Mouse (Mus musculus) hindbrain, embryonic 11.5 days (tissue): ENCODE data around the gene Zfp383. TPM values are rescaled to one million over a fixed set of nuclear protein-coding genes. Genes with fewer than 3 reads are reported as not detected.
"Not testable (repeated sequence)": the region's sequence is repeated elsewhere in the genome, so short reads cannot be mapped to it uniquely, and the experiment has no call there.

Source experiments
- ATAC-seq: fragments of 200-750 bp; cut with Nextera tagmentation; 2 replicates; pipeline ENCODE4 v1.8.0; 2017; ENCODE audit warnings: mild to moderate bottlenecking, moderate TSS enrichment, moderate library complexity; ENCODE audit not compliant: low FRiP score
- DNase-seq: peaks from one replicate; pipeline ENCODE4 v3.0.0-alpha.2; 2015; ENCODE audit warnings: low spot score
- H3K27ac ChIP-seq: fragments of 300-500 bp; sonication (generic); 2 replicates; pipeline ENCODE4 v1.5.1; 2014; ENCODE audit warnings: mild to moderate bottlenecking, low read depth, low read length
- H3K27me3 ChIP-seq: fragments of 300-500 bp; sonication (generic); 2 replicates; pipeline ENCODE4 v1.6.1; 2014; ENCODE audit warnings: mild to moderate bottlenecking, low read length, moderate library complexity, mixed read lengths; ENCODE audit not compliant: control insufficient read depth, insufficient read depth
- H3K36me3 ChIP-seq: fragments of 300-500 bp; sonication (generic); 2 replicates; pipeline ENCODE4 v1.6.1; 2014; ENCODE audit warnings: mild to moderate bottlenecking, low read length, moderate library complexity, mixed read lengths; ENCODE audit not compliant: control insufficient read depth, insufficient read depth
- H3K4me1 ChIP-seq: fragments of 300-500 bp; sonication (generic); replicated peaks from 2 replicates; pipeline ENCODE4 v1.6.1; 2014; ENCODE audit warnings: low read length, mixed read lengths; ENCODE audit not compliant: control insufficient read depth, insufficient read depth
- H3K4me2 ChIP-seq: fragments of 300-500 bp; sonication (generic); replicated peaks from 2 replicates; pipeline ENCODE4 v1.6.1; 2014; ENCODE audit warnings: mild to moderate bottlenecking, low read depth, low read length
- H3K4me3 ChIP-seq: fragments of 300-500 bp; sonication (generic); 2 replicates; pipeline ENCODE4 v1.5.1; 2014; ENCODE audit warnings: low read depth, low read length
- H3K9ac ChIP-seq: fragments of 300-500 bp; sonication (generic); 2 replicates; pipeline ENCODE4 v1.6.1; 2014; ENCODE audit warnings: low read depth, low read length
- H3K9me3 ChIP-seq: fragments of 300-500 bp; sonication (generic); 2 replicates; pipeline ENCODE4 v1.6.1; 2016; ENCODE audit warnings: low read length; ENCODE audit not compliant: control insufficient read depth
- WGBS: fragments of 180-500 bp; shearing (Covaris S2); extraction: QIAGEN DNeasy Blood & Tissue Kit; methylation state at CpG from one replicate; pipeline ENCODE4 v1.1.7; 2014; 5-methylcytosine and 5-hydroxymethylcytosine counted together
- polyA plus RNA-seq: library from polyadenylated mRNA; unstranded; fragments of >200 nt; fragmentation: Nextera tagmentation; extraction: Ambion mirVana; gene quantifications from 2 replicates; pipeline ENCODE4 v1.2.1, GENCODE M21; 2014

Zfp383 gene
- polyA plus RNA-seq = 8.2 and 8.8 TPM in 2 replicates

- H3K9me3 ChIP-seq = no peaks in the 10 kb centered on the region
- peak within 1 kb of the TSS; percentile 55 for H3K4me2 ChIP-seq
- WGBS = under 1% methylated on average over 33 of the region's 33 CpGs
- ATAC-seq (peak; percentile 85), DNase-seq (peak; percentile 95)
- peak within 1 kb of the TSS; percentile 60 for H3K9ac ChIP-seq
- peak within 1 kb of the TSS; percentile 98 for H3K27ac ChIP-seq
- H3K27me3 ChIP-seq = no peaks in the 10 kb centered on the region
- H3K4me1 ChIP-seq = peaks cover 4% of the 10 kb centered on the region; the same call in 1 of the 2 replicates
- peak within 1 kb of the TSS; percentile 55 for H3K4me3 ChIP-seq
- peaks cover 10% of the 10 kb centered on the region; the same call in 1 of the 2 replicates for H3K36me3 ChIP-seq
Measured at GRCm38 (mm10) chr7:29908130-29908950, at the start of gene Zfp383. Gene Zfp383, plus strand, starts transcription at chr7:29908223.

- Histone ChIP-seq H3K27me3 (no peaks in the 10 kb centered on the region), H3K4me1 (no peaks in the 10 kb centered on the region; the same call in 1 of the 2 replicates), H3K4me3 (peak within 1 kb of the TSS; percentile 50), H3K36me3 (no peaks in the 10 kb centered on the region), H3K9me3 (no peaks in the 10 kb centered on the region), H3K4me2 (peak within 1 kb of the TSS; percentile 54), H3K27ac (0 out of 2 replicates have a peak within 1 kb of the TSS, but pooled peaks have one; percentile 37), H3K9ac (peak within 1 kb of the TSS; percentile 60)
- ATAC-seq = peak; percentile 97
- DNase-seq = peak; percentile 86
- WGBS = 9% methylated on average over 31 of the region's 32 CpGs
Measured at GRCm38 (mm10) chr7:29859532-29860517, 48.2 kb upstream of the Zfp383 start, which contains the start of gene Zfp420. Gene Zfp420, plus strand, starts transcription at chr7:29859979.

- H3K27ac ChIP-seq = no peak overlapping the region
- no peaks in the 10 kb centered on the region for H3K27me3 ChIP-seq
- H3K4me2 ChIP-seq = no peak overlapping the region
- H3K9me3 ChIP-seq = no peaks in the 10 kb centered on the region
- no peaks in the 10 kb centered on the region for H3K36me3 ChIP-seq
- DNase-seq = peak; percentile 1
- ATAC-seq = no peak
- WGBS = 89% methylated on average over 7 of the region's 7 CpGs
- no peaks in the 10 kb centered on the region; the same call in 1 of the 2 replicates for H3K4me1 ChIP-seq
- H3K4me3 ChIP-seq = no peak overlapping the region
- no peak overlapping the region for H3K9ac ChIP-seq
Measured at GRCm38 (mm10) chr7:29861660-29862059, 46.4 kb upstream of the Zfp383 start.

GRCm38 (mm10) chr7:29874256-29874655 is 33.8 kb upstream of the Zfp383 start:
- H3K27me3 ChIP-seq = no peaks in the 10 kb centered on the region
- H3K9me3 ChIP-seq = peaks cover 15% of the 10 kb centered on the region; the same call in 1 of the 2 replicates
- 94% methylated on average over 10 of the region's 10 CpGs for WGBS
- no peak overlapping the region for H3K27ac ChIP-seq
- DNase-seq = no peak
- no peaks in the 10 kb centered on the region for H3K4me1 ChIP-seq
- H3K4me3 ChIP-seq = no peak overlapping the region
- H3K9ac ChIP-seq = no peak overlapping the region
- no peak for ATAC-seq
- H3K36me3 ChIP-seq = peaks cover 21% of the 10 kb centered on the region
- no peak overlapping the region for H3K4me2 ChIP-seq

GRCm38 (mm10) chr7:29877561-29877960 is 30.5 kb upstream of the Zfp383 start:
- H3K27me3 ChIP-seq, H3K27ac ChIP-seq, DNase-seq, H3K9ac ChIP-seq, H3K4me1 ChIP-seq, ATAC-seq, H3K4me3 ChIP-seq, H3K4me2 ChIP-seq: not testable (repeated sequence)
- 90% methylated on average over 9 of the region's 9 CpGs for WGBS
- Histone ChIP-seq H3K36me3 (peaks cover 21% of the 10 kb centered on the region), H3K9me3 (peaks cover 12% of the 10 kb centered on the region; the same call in 1 of the 2 replicates)

- no peak overlapping the region for H3K27ac ChIP-seq
- DNase-seq (no peak), ATAC-seq (no peak)
- no peak overlapping the region for H3K4me3 ChIP-seq
- peaks cover 7% of the 10 kb centered on the region; the same call in 1 of the 2 replicates for H3K9me3 ChIP-seq
- H3K4me2 ChIP-seq = no peak overlapping the region
- H3K27me3 ChIP-seq = no peaks in the 10 kb centered on the region
- no peak overlapping the region for H3K9ac ChIP-seq
- 83% methylated on average over 7 of the region's 7 CpGs for WGBS
- H3K4me1 ChIP-seq = no peaks in the 10 kb centered on the region
- peaks cover 12% of the 10 kb centered on the region for H3K36me3 ChIP-seq
Measured at GRCm38 (mm10) chr7:29880056-29880455, 28.0 kb upstream of the Zfp383 start.

- H3K9ac ChIP-seq = no peak overlapping the region
- no peaks in the 10 kb centered on the region for H3K27me3 ChIP-seq
- H3K9me3 ChIP-seq = no peaks in the 10 kb centered on the region
- H3K4me3 ChIP-seq = no peak overlapping the region
- 0 out of 2 replicates have a peak, but pooled peaks cover 4% of the 10 kb centered on the region for H3K36me3 ChIP-seq
- DNase-seq = no peak
- H3K4me1 ChIP-seq = no peaks in the 10 kb centered on the region
- no peak for ATAC-seq
- 93% methylated on average over 7 of the region's 7 CpGs for WGBS
- H3K27ac ChIP-seq = no peak overlapping the region
- H3K4me2 ChIP-seq = no peak overlapping the region
Measured at GRCm38 (mm10) chr7:29880916-29881315, 27.1 kb upstream of the Zfp383 start.

GRCm38 (mm10) chr7:29890501-29890900 is 17.5 kb upstream of the Zfp383 start:
- no peak overlapping the region for H3K9ac ChIP-seq
- WGBS = 93% methylated on average over 7 of the region's 7 CpGs
- H3K36me3 ChIP-seq = peaks cover 35% of the 10 kb centered on the region
- no peaks in the 10 kb centered on the region for H3K27me3 ChIP-seq
- H3K9me3 ChIP-seq = peaks cover 23% of the 10 kb centered on the region
- H3K4me3 ChIP-seq = no peak overlapping the region
- DNase-seq (no peak), ATAC-seq (no peak)
- no peak overlapping the region for H3K4me2 ChIP-seq
- H3K4me1 ChIP-seq = no peaks in the 10 kb centered on the region
- no peak overlapping the region for H3K27ac ChIP-seq
